Mouse (Mus musculus) liver, embryonic 14.5 days (tissue): ENCODE measurements around the gene Rassf9. TPM values are rescaled to one million over a fixed set of nuclear protein-coding genes. Genes with fewer than 3 reads are reported as not detected.

Source experiments
- ATAC-seq: fragments of 200-750 bp; cut with Nextera tagmentation; 2 replicates; pipeline ENCODE4 v1.8.0; 2017; ENCODE audit warnings: moderate number of reproducible peaks, mild to moderate bottlenecking, moderate library complexity; ENCODE audit not compliant: insufficient read depth
- DNase-seq, 3 experiments: peaks; one replicate each; pipeline ENCODE4 v3.0.0-alpha.2; 2012 to 2013; ENCODE audit warnings: low read depth in 3 of 3, low spot score in 3 of 3
- H3K27ac ChIP-seq: fragments of 300-500 bp; sonication (generic); 2 replicates; pipeline ENCODE4 v1.5.1; 2014; ENCODE audit warnings: moderate library complexity, mild to moderate bottlenecking, control low read depth, inconsistent platforms
- H3K27me3 ChIP-seq: fragments of 300-500 bp; sonication (generic); 2 replicates; pipeline ENCODE4 v1.6.1; 2014; ENCODE audit warnings: mild to moderate bottlenecking, low read length, moderate library complexity; ENCODE audit not compliant: control insufficient read depth, insufficient read depth
- H3K36me3 ChIP-seq: fragments of 300-500 bp; sonication (generic); replicated peaks from 2 replicates; pipeline ENCODE4 v1.6.1; 2014; ENCODE audit warnings: low read depth; ENCODE audit not compliant: control insufficient read depth, insufficient read depth
- H3K4me1 ChIP-seq, 2 experiments: fragments of 200-500 bp in 1 of 2; fragments of 300-500 bp in 1 of 2; sonication (generic) in 1 of 2; replicated peaks; 2 replicates each; pipeline ENCODE4 v1.6.1; 2012 to 2014; ENCODE audit warnings: antibody characterized with exemption in 1 of 2, inconsistent platforms in 1 of 2, low read length in 1 of 2; ENCODE audit not compliant: control insufficient read depth in 2 of 2, insufficient read depth in 2 of 2
- H3K4me2 ChIP-seq: fragments of 300-500 bp; sonication (generic); 2 replicates; pipeline ENCODE4 v1.6.1; 2014; ENCODE audit warnings: low read depth, mild to moderate bottlenecking, control low read depth, moderate library complexity
- H3K4me3 ChIP-seq, 2 experiments: fragments of 200-500 bp in 1 of 2; fragments of 300-500 bp in 1 of 2; sonication (generic) in 1 of 2; 2 replicates each; pipeline ENCODE4 v1.5.1; 2012 to 2014; ENCODE audit warnings: low read depth in 2 of 2, low read length in 2 of 2, mild to moderate bottlenecking in 2 of 2, control low read depth in 1 of 2, inconsistent platforms in 1 of 2, moderate library complexity in 1 of 2; ENCODE audit not compliant: insufficient read depth in 1 of 2
- H3K9ac ChIP-seq: fragments of 300-500 bp; sonication (generic); replicated peaks from 2 replicates; pipeline ENCODE4 v1.6.1; 2014; ENCODE audit warnings: mild to moderate bottlenecking, control low read depth, moderate library complexity
- H3K9me3 ChIP-seq: fragments of 300-500 bp; sonication (generic); 2 replicates; pipeline ENCODE4 v1.6.1; 2016; ENCODE audit warnings: low read length, mixed read lengths; ENCODE audit not compliant: control insufficient read depth
- CTCF ChIP-seq: IDR thresholded peaks from 2 replicates; pipeline ENCODE4 v1.5.1; 2016; ENCODE audit warnings: antibody characterized with exemption, low read depth, control low read depth
- EP300 ChIP-seq: IDR thresholded peaks from 2 replicates; pipeline ENCODE4 v1.6.1; 2016; ENCODE audit warnings: antibody characterized with exemption, low read depth
- WGBS: fragments of 180-500 bp; shearing (Covaris S2); extraction: QIAGEN DNeasy Blood & Tissue Kit; methylation state at CpG from one replicate; pipeline ENCODE4 v1.1.7; 2014; ENCODE audit not compliant: insufficient replicate concordance; 5-methylcytosine and 5-hydroxymethylcytosine counted together
- polyA plus RNA-seq, 2 experiments: library from polyadenylated mRNA; depleted of rRNA in 1 of 2; stranded (reverse) in 1 of 2; unstranded in 1 of 2; fragments of >200 nt; fragmentation: Nextera tagmentation in 1 of 2; extraction: Ambion mirVana in 1 of 2; gene quantifications; 2 replicates each; pipeline versions ENCODE4 v1.2.1 to v1.2.3; 2012 to 2014

Gene Rassf9
- polyA plus RNA-seq (2012; rRNA removed), result 0.01 and 0.03 TPM in 2 replicates
- polyA plus RNA-seq (2014; fragmentation: Nextera tagmentation; extraction: Ambion mirVana), result 0.06 TPM in 1 of 2 replicates, not detected in the other

GRCm38 (mm10) chr10:102511807-102512461 lies at the start of gene Rassf9:
Gene Rassf9 (plus strand): TSS chr10:102512222.
- DNase-seq (no peak), ATAC-seq (no peak)
- no peaks in the 10 kb centered on the region; a peak in 1 of 4 replicates for H3K4me1 ChIP-seq
- H3K27ac ChIP-seq, result no peak within 1 kb of the TSS
- H3K9me3 ChIP-seq, result no peaks in the 10 kb centered on the region
- WGBS, result 20% methylated on average over 5 of the region's 5 CpGs
- H3K36me3 ChIP-seq, result no peaks in the 10 kb centered on the region
- no peaks in the 10 kb centered on the region for H3K27me3 ChIP-seq
- H3K9ac ChIP-seq, result no peak within 1 kb of the TSS
- H3K4me2 ChIP-seq, result no peak within 1 kb of the TSS
- TF ChIP-seq EP300, result no peak
- no peak for TF ChIP-seq CTCF
- no peak within 1 kb of the TSS for H3K4me3 ChIP-seq

DNA sequence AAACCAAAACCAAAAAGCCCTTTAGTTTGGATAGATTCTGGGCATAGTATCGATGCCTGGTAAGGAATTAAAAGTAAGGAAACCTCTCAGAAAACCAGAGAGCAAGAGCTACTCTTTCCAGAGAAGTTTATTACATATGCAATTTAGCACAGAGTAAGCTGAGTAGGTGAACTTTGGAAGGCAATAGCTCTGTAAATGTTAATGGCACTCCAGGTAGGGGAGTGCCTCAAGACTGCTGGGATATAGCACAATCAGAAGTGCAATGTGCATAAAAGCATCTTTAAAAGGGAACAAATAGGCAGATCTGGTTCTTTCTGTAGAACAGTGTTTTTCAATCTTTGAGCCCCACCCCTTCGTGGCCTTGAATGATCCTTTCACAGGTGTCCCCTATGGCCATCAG lies 42.6 kb upstream of the Rassf9 start:
- DNase-seq (no peak), ATAC-seq (no peak)
- TF ChIP-seq EP300, result no peak
- no peak for TF ChIP-seq CTCF
- 42% methylated on average over 2 of the region's 2 CpGs for WGBS
- Histone ChIP-seq H3K4me2 (no peak overlapping the region), H3K4me3 (no peak overlapping the region), H3K9me3 (no peaks in the 10 kb centered on the region), H3K36me3 (no peaks in the 10 kb centered on the region), H3K4me1 (no peaks in the 10 kb centered on the region), H3K27ac (no peak overlapping the region), H3K27me3 (no peaks in the 10 kb centered on the region), H3K9ac (no peak overlapping the region)

- H3K9me3 ChIP-seq, result no peaks in the 10 kb centered on the region
- H3K4me1 ChIP-seq, result no peaks in the 10 kb centered on the region
- TF ChIP-seq CTCF, result no peak
- no peak for TF ChIP-seq EP300
- H3K4me2 ChIP-seq, result no peak within 1 kb of the TSS
- H3K27me3 ChIP-seq, result no peaks in the 10 kb centered on the region
- ATAC-seq, result no peak
- no peak within 1 kb of the TSS for H3K27ac ChIP-seq
- H3K36me3 ChIP-seq, result no peaks in the 10 kb centered on the region
- H3K9ac ChIP-seq, result no peak within 1 kb of the TSS
- no peak within 1 kb of the TSS for H3K4me3 ChIP-seq
- no peak for DNase-seq
- 5% methylated on average over 3 of the region's 3 CpGs for WGBS
Observed at GRCm38 (mm10) chr10:102490386-102490785, 21.6 kb upstream of the Rassf9 start, which contains the start of gene Nts. Gene Nts (minus strand): TSS chr10:102490486.

DNA sequence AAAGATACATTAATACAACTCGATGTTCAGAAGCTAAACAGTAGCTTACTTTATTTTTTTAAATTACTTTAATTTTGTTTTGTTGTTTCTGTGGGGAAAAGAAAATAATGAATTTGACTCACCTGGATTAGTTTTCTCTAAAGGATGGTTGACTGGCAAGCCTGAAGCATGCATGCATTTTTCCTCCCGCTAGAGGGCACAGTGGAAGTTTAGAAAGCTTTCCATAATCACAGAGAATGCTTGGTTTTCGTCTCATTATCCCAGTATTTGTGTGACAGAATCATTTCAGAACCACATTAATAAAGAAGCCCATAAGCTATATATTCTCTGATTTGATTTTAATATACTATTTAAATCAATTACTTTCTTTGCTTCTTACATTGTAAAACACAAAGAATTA lies 20.2 kb upstream of the Rassf9 start:
- 11% methylated on average over 3 of the region's 3 CpGs for WGBS
- TF ChIP-seq EP300 (no peak), CTCF (no peak; the same call in 1 of the 2 replicates)
- Histone ChIP-seq H3K36me3 (no peaks in the 10 kb centered on the region), H3K4me3 (no peak overlapping the region), H3K9ac (no peak overlapping the region), H3K4me2 (no peak overlapping the region), H3K9me3 (no peaks in the 10 kb centered on the region), H3K4me1 (no peaks in the 10 kb centered on the region), H3K27ac (no peak overlapping the region), H3K27me3 (no peaks in the 10 kb centered on the region)
- ATAC-seq (no peak), DNase-seq (no peak)

- Histone ChIP-seq H3K9me3 (no peaks in the 10 kb centered on the region), H3K27me3 (no peaks in the 10 kb centered on the region), H3K36me3 (no peaks in the 10 kb centered on the region), H3K4me2 (no peak overlapping the region), H3K4me1 (no peaks in the 10 kb centered on the region), H3K27ac (no peak overlapping the region), H3K4me3 (no peak overlapping the region), H3K9ac (no peak overlapping the region)
- DNase-seq, result no peak
- 20% methylated on average over 4 of the region's 4 CpGs for WGBS
- TF ChIP-seq EP300 (no peak), CTCF (peak; percentile 40; the same call in 1 of the 2 replicates)
- no peak for ATAC-seq
Observed at GRCm38 (mm10) chr10:102498754-102499153, 13.3 kb upstream of the Rassf9 start.
